Mouse (Mus musculus): ENCODE data around the gene Osbpl9.

DNA sequence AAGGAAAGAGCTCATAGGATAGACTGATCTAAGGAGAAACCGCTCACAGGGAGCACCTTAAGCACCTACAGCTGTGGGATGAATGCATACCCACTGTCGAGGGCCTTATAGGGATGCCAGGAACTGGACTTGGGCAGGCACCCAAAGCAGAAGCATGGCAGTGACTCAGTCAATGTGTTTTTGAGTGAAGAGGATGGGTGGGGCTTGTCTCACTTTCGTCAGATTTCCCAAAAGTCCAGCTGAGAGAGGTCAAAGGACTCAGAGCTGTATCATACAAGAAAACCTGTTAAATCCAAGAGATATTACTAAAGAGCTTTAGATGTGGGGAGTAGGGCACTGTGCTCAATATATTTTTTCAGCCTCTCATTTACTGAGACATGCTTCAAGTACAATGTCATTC is 85.6 kb downstream of the Osbpl9 start:
- TF ChIP-seq POLR2A (IDR thresholded peaks at IDR 0.05; ENCODE audit: insufficient read length, low read depth) (no peak), MYOG (IDR thresholded peaks at IDR 0.05; ENCODE audit: control insufficient read depth in 1 of 3, insufficient read depth in 1 of 3, insufficient read length in 2 of 3, low read depth in 2 of 3) (no peak), E2F4 (IDR thresholded peaks at IDR 0.05; ENCODE audit: insufficient read depth) (no peak), USF1 (IDR thresholded peaks at IDR 0.05; ENCODE audit: low read depth) (no peak), POLR2AphosphoS2 (IDR thresholded peaks at IDR 0.05; ENCODE audit: insufficient read length, low read depth) (no peak), CEBPB (IDR thresholded peaks at IDR 0.05; ENCODE audit: insufficient read depth, poor library complexity, severe bottlenecking) (no peak), MYOD1 (IDR thresholded peaks at IDR 0.05; ENCODE audit: control insufficient read depth in 1 of 3, insufficient read length in 2 of 3, low read depth in 2 of 3) (no peak)
